Mouse (Mus musculus) embryo, embryonic 10.5 days (tissue): ENCODE data around the gene 2010109A12Rik.

ENCODE experiments used
- DNase-seq: peaks from one replicate; pipeline ENCODE4 v3.0.0-alpha.2; 2015; ENCODE audit warnings: low spot score

Gene 2010109A12Rik

GRCm38 (mm10) chr5:93206109-93207005 is at the start of gene 2010109A12Rik, which contains the start of gene Ccni:
TSS of gene 2010109A12Rik (plus strand) at chr5:93206518.
TSS of gene Ccni (minus strand) at chr5:93206495.
- DNase-seq: peak; percentile 98

GRCm38 (mm10) chr5:93163541-93163940 is 42.8 kb upstream of the 2010109A12Rik start:
- DNase-seq: peak; percentile 80

GRCm38 (mm10) chr5:93167919-93168516 is 38.3 kb upstream of the 2010109A12Rik start:
- DNase-seq: no peak

- no peak for DNase-seq
These were observed 37.7 kb upstream of the 2010109A12Rik start for GRCm38 (mm10) chr5:93168654-93169053.

- DNase-seq: no peak
These were observed 34.9 kb upstream of the 2010109A12Rik start for GRCm38 (mm10) chr5:93171420-93171819.

- DNase-seq: no peak
These were observed 33.8 kb upstream of the 2010109A12Rik start for GRCm38 (mm10) chr5:93172536-93172935.

GRCm38 (mm10) chr5:93174675-93175074 is 31.6 kb upstream of the 2010109A12Rik start:
- no peak for DNase-seq

GRCm38 (mm10) chr5:93178616-93179015 is 27.7 kb upstream of the 2010109A12Rik start:
- no peak for DNase-seq

GRCm38 (mm10) chr5:93180252-93180651 is 26.1 kb upstream of the 2010109A12Rik start:
- DNase-seq: peak; percentile 49

- no peak for DNase-seq
These were observed 23.0 kb upstream of the 2010109A12Rik start for GRCm38 (mm10) chr5:93183311-93183710.

GRCm38 (mm10) chr5:93184548-93184947 is 21.8 kb upstream of the 2010109A12Rik start:
- no peak for DNase-seq

GRCm38 (mm10) chr5:93189607-93190006 is 16.7 kb upstream of the 2010109A12Rik start:
- DNase-seq: no peak

GRCm38 (mm10) chr5:93190428-93190827 is 15.9 kb upstream of the 2010109A12Rik start:
- no peak for DNase-seq

- no peak for DNase-seq
These were observed 8.1 kb upstream of the 2010109A12Rik start for GRCm38 (mm10) chr5:93198232-93198631.

GRCm38 (mm10) chr5:93201181-93201580 is 5.1 kb upstream of the 2010109A12Rik start:
- DNase-seq: peak; percentile 33

- peak; percentile 60 for DNase-seq
These were observed 778 bp upstream of the 2010109A12Rik start for GRCm38 (mm10) chr5:93205371-93206108.

- DNase-seq: no peak
These were observed 659 bp downstream of the 2010109A12Rik start for GRCm38 (mm10) chr5:93207006-93207348.

GRCm38 (mm10) chr5:93207555-93207954 is 1.2 kb downstream of the 2010109A12Rik start:
- DNase-seq: peak; percentile 3

- no peak for DNase-seq
These were observed 12.1 kb downstream of the 2010109A12Rik start for GRCm38 (mm10) chr5:93218375-93218774.

GRCm38 (mm10) chr5:93221661-93222060 is 15.3 kb downstream of the 2010109A12Rik start:
- no peak for DNase-seq

- DNase-seq: no peak
These were observed 18.2 kb downstream of the 2010109A12Rik start for GRCm38 (mm10) chr5:93224549-93224948.

GRCm38 (mm10) chr5:93227157-93227556 is 20.8 kb downstream of the 2010109A12Rik start:
- no peak for DNase-seq
